Mouse (Mus musculus): ENCODE data around the gene Plekhm2. TPM values are rescaled to one million over a fixed set of nuclear protein-coding genes. Genes with fewer than 3 reads are reported as not detected.

Plekhm2 gene
- 25.8 to 36.0 TPM (median 34.9 TPM) in 4 replicates for total RNA-seq (2023; ENCODE audit: inconsistent age)

GRCm38 (mm10) chr4:141664799-141665198, at the start of gene Plekhm2:
Gene Plekhm2, minus strand, starts transcription at chr4:141664899.

GRCm38 (mm10) chr4:141685499-141685898, 20.8 kb upstream of the Plekhm2 start, which contains the start of gene Rsc1a1:
Gene Rsc1a1, minus strand, starts transcription at chr4:141685599.

GRCm38 (mm10) chr4:141623666-141624065, 41.0 kb downstream of the Plekhm2 start, which contains the start of gene Slc25a34:
Gene Slc25a34, minus strand, starts transcription at chr4:141623821.

GRCm38 (mm10) chr4:141618565-141619243, 46.0 kb downstream of the Plekhm2 start, which contains the start of gene Tmem82:
Gene Tmem82, minus strand, starts transcription at chr4:141618633.

GRCm38 (mm10) chr4:141605861-141606260, 58.8 kb downstream of the Plekhm2 start, which contains the start of gene Fblim1:
Gene Fblim1, minus strand, starts transcription at chr4:141606096.

Other genes with a start within 250 kb of the Plekhm2 start
- gene Clcnkb, start 248.9 kb downstream of the Plekhm2 start, total RNA-seq (2023; ENCODE audit: inconsistent age), result not detected in 4 replicates
- gene Hspb7, start 244.1 kb downstream of the Plekhm2 start, total RNA-seq (2023; ENCODE audit: inconsistent age), result not detected in 4 replicates
- not detected in 4 replicates for gene Srarp, start 228.8 kb downstream of the Plekhm2 start, total RNA-seq (2023; ENCODE audit: inconsistent age)
- gene Zbtb17, start 220.2 kb downstream of the Plekhm2 start, total RNA-seq (2023; ENCODE audit: inconsistent age), result 41.4 to 43.9 TPM (median 42.6 TPM) in 4 replicates
- 47.1 to 53.3 TPM (median 50.4 TPM) in 4 replicates for gene Spen, start 126.3 kb downstream of the Plekhm2 start, total RNA-seq (2023; ENCODE audit: inconsistent age)
- not detected in 4 replicates for gene Fblim1, start 58.8 kb downstream of the Plekhm2 start, total RNA-seq (2023; ENCODE audit: inconsistent age)
- gene Tmem82, start 46.3 kb downstream of the Plekhm2 start, total RNA-seq (2023; ENCODE audit: inconsistent age), result 0.24 TPM in 2 of 4 replicates, not detected in the others
- gene Slc25a34, start 41.1 kb downstream of the Plekhm2 start, total RNA-seq (2023; ENCODE audit: inconsistent age), result not detected in 4 replicates
- 1.9 to 14.3 TPM (median 7.9 TPM) in 4 replicates for gene Rsc1a1, start 20.7 kb upstream of the Plekhm2 start, total RNA-seq (2023; ENCODE audit: inconsistent age)
- 42.7 to 53.7 TPM (median 45.9 TPM) in 4 replicates for gene Ddi2, start 58.5 kb upstream of the Plekhm2 start, total RNA-seq (2023; ENCODE audit: inconsistent age)
- not detected in 4 replicates for gene Agmat, start 81.8 kb upstream of the Plekhm2 start, total RNA-seq (2023; ENCODE audit: inconsistent age)
- 11.5 to 15.3 TPM (median 12.9 TPM) in 4 replicates for gene Dnajc16, start 126.0 kb upstream of the Plekhm2 start, total RNA-seq (2023; ENCODE audit: inconsistent age)
- gene Casp9, start 128.7 kb upstream of the Plekhm2 start, total RNA-seq (2023; ENCODE audit: inconsistent age), result 22.2 to 28.4 TPM (median 23.2 TPM) in 4 replicates
- gene Cela2a, start 161.3 kb upstream of the Plekhm2 start, total RNA-seq (2023; ENCODE audit: inconsistent age), result 0.57 to 3.9 TPM (median 2.9 TPM) in 3 of 4 replicates, not detected in the other
- not detected in 4 replicates for gene Ctrc, start 181.5 kb upstream of the Plekhm2 start, total RNA-seq (2023; ENCODE audit: inconsistent age)
- gene Efhd2, start 210.0 kb upstream of the Plekhm2 start, total RNA-seq (2023; ENCODE audit: inconsistent age), result 29.3 to 35.3 TPM (median 32.7 TPM) in 4 replicates